Mouse (Mus musculus): ENCODE results near the gene Bicral. TPM values are rescaled to one million over a fixed set of nuclear protein-coding genes. Genes with fewer than 3 reads are reported as not detected.

Bicral gene
- polyA plus RNA-seq (2012; rRNA removed), result 17.2 and 17.7 TPM in 2 replicates
- 5.4 and 8.2 TPM in 2 replicates for polyA plus RNA-seq (2014; fragmentation: Nextera tagmentation; extraction: Ambion mirVana)

DNA sequence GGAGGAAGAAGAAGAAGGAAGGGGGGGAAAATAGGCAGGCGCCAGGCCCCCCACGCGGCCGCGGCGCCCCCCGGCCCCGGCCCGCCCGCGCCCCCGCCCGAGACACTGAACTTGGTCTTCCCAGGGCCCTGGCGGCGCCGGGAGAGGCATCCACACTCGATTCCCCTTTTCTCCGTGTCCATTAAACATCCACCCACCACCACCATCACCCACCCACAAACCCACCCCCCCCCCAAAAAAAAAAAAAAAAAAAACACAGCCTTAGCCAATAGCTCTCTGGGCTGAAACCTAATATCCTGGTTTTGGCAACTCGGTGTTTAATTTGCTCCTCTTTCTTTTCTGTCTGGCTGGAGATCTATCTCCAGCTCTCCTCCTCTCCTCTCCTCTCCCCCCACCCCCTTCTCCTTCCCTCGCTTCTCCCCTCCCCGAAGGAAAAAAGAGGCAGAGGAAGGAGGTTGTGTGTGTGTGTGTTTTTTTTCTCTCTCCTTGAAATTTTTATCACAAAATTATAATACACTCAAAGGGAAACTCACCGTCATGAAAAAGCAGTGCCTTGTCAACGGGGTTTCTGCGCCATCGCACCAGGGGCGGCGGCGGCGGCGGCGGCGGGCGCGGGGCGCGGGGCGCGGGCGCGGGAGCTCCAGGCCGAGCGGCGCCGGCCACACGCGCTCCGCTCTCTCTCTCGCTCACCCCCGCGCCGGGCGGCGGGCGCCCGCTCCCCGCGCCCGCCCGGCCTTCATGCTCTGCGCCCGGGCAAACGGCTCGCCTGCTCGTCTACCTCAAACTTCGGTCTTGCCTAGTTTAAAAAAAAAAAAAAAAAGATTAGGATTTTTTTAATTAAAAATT lies at the start of gene Bicral:
Bicral (minus strand) TSS at position 580 of the 846 bp plus-strand sequence.
- WGBS, result 1% methylated on average over 38 of the region's 65 CpGs
- peak; percentile 85 for DNase-seq (ENCODE audit: low spot score)
- TF ChIP-seq POLR2A (IDR thresholded peaks at IDR 0.05; ENCODE audit: borderline replicate concordance, extremely low read depth, insufficient read depth, insufficient read length), result peak; percentile 45; the same call in 1 of the 2 replicates

DNA sequence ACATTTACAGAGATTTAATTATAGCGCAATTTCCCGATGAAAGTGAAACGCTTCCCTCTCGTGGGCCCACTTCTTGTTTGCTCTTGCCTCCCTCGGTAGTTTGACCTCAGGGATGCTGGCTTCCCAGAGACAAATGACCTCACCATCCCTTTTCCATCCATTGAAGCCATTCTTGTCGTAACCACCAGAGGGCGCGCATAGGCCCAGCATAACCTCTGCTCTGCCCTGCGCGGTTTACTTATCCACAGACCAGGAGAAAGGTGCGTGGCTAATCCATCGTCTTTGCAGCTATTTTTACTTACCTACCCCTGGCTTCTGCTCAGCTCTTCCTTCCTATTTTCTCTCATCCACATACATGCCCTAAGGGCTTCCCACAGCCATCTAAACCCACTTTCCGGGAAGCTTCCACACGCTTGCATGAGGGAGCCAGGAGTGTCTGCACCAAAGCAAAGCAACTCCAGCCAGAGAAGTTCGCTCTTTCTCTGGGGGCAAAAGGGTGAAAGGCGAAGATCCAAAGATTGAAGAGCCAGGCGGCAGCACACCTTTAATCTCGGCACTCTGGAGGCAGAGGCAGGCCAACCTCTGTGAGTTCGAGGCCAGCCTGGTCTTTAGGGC lies 45.7 kb upstream of the Bicral start:
- DNase-seq (ENCODE audit: low spot score) (peak; percentile 59), ATAC-seq (ENCODE audit: low FRiP score, low read depth) (peak; percentile 82)
- no peaks in the 10 kb centered on the region for H3K4me1 ChIP-seq (ENCODE audit: control insufficient read depth, insufficient read depth, low read length)
- H3K4me2 ChIP-seq (replicated peaks; ENCODE audit: low read depth, low read length, severe bottlenecking), result no peak overlapping the region
- H3K4me3 ChIP-seq (replicated peaks; ENCODE audit: low read length), result no peak overlapping the region
- no peaks in the 10 kb centered on the region for H3K27me3 ChIP-seq (ENCODE audit: control insufficient read depth, insufficient read depth, low read length)
- no peak overlapping the region for H3K27ac ChIP-seq (replicated peaks; ENCODE audit: low read depth, low read length)
- TF ChIP-seq POLR2A (IDR thresholded peaks at IDR 0.05; ENCODE audit: borderline replicate concordance, extremely low read depth, insufficient read depth, insufficient read length), result no peak
- no peaks in the 10 kb centered on the region for H3K36me3 ChIP-seq (ENCODE audit: control insufficient read depth, insufficient read depth, low read length)
- 19% methylated on average over 19 of the region's 19 CpGs for WGBS
- H3K9ac ChIP-seq (ENCODE audit: low read depth, low read length, severe bottlenecking), result no peak overlapping the region
- H3K9me3 ChIP-seq (ENCODE audit: control insufficient read depth, low read length), result no peaks in the 10 kb centered on the region

More for the DNA sequence above, at the start of gene Bicral:
- peaks cover 6% of the 10 kb centered on the region; the same call in 1 of the 2 replicates for H3K36me3 ChIP-seq (ENCODE audit: control insufficient read depth, insufficient read depth, low read length)
- H3K27me3 ChIP-seq (ENCODE audit: control insufficient read depth, insufficient read depth, low read length), result no peaks in the 10 kb centered on the region
- peak within 1 kb of the TSS; percentile 100 for H3K9ac ChIP-seq (ENCODE audit: low read depth, low read length, severe bottlenecking)
- peak; percentile 71 for ATAC-seq (ENCODE audit: low FRiP score, low read depth)
- H3K4me1 ChIP-seq (ENCODE audit: control insufficient read depth, insufficient read depth, low read length), result peaks cover 18% of the 10 kb centered on the region
- no peaks in the 10 kb centered on the region for H3K9me3 ChIP-seq (ENCODE audit: control insufficient read depth, low read length)
- H3K4me2 ChIP-seq (replicated peaks; ENCODE audit: low read depth, low read length, severe bottlenecking), result peak within 1 kb of the TSS; percentile 62
- peak within 1 kb of the TSS; percentile 100 for H3K27ac ChIP-seq (replicated peaks; ENCODE audit: low read depth, low read length)
- peak within 1 kb of the TSS; percentile 98 for H3K4me3 ChIP-seq (replicated peaks; ENCODE audit: low read length)

GRCm38 (mm10) chr17:46900941-46901340 lies 42.7 kb upstream of the Bicral start:
- Histone ChIP-seq H3K36me3 (ENCODE audit: control insufficient read depth, insufficient read depth, low read length) (no peaks in the 10 kb centered on the region), H3K27me3 (ENCODE audit: control insufficient read depth, insufficient read depth, low read length) (no peaks in the 10 kb centered on the region), H3K4me1 (ENCODE audit: control insufficient read depth, insufficient read depth, low read length) (no peaks in the 10 kb centered on the region), H3K4me2 (replicated peaks; ENCODE audit: low read depth, low read length, severe bottlenecking) (no peak overlapping the region), H3K9ac (ENCODE audit: low read depth, low read length, severe bottlenecking) (no peak overlapping the region), H3K27ac (replicated peaks; ENCODE audit: low read depth, low read length) (no peak overlapping the region), H3K4me3 (replicated peaks; ENCODE audit: low read length) (no peak overlapping the region), H3K9me3 (ENCODE audit: control insufficient read depth, low read length) (no peaks in the 10 kb centered on the region)
- TF ChIP-seq POLR2A (IDR thresholded peaks at IDR 0.05; ENCODE audit: borderline replicate concordance, extremely low read depth, insufficient read depth, insufficient read length), result no peak
- WGBS, result 46% methylated on average over 2 of the region's 2 CpGs
- DNase-seq (ENCODE audit: low spot score) (no peak), ATAC-seq (ENCODE audit: low FRiP score, low read depth) (no peak)

- no peak overlapping the region for H3K4me3 ChIP-seq (replicated peaks; ENCODE audit: low read length)
- no peaks in the 10 kb centered on the region; the same call in 1 of the 2 replicates for H3K36me3 ChIP-seq (ENCODE audit: control insufficient read depth, insufficient read depth, low read length)
- ATAC-seq (ENCODE audit: low FRiP score, low read depth), result no peak
- peaks cover 8% of the 10 kb centered on the region for H3K4me1 ChIP-seq (ENCODE audit: control insufficient read depth, insufficient read depth, low read length)
- H3K27ac ChIP-seq (replicated peaks; ENCODE audit: low read depth, low read length), result no peak overlapping the region
- DNase-seq (ENCODE audit: low spot score), result no peak
- no peaks in the 10 kb centered on the region for H3K9me3 ChIP-seq (ENCODE audit: control insufficient read depth, low read length)
- TF ChIP-seq POLR2A (IDR thresholded peaks at IDR 0.05; ENCODE audit: borderline replicate concordance, extremely low read depth, insufficient read depth, insufficient read length), result no peak
- H3K27me3 ChIP-seq (ENCODE audit: control insufficient read depth, insufficient read depth, low read length), result no peaks in the 10 kb centered on the region
- no peak overlapping the region for H3K9ac ChIP-seq (ENCODE audit: low read depth, low read length, severe bottlenecking)
- H3K4me2 ChIP-seq (replicated peaks; ENCODE audit: low read depth, low read length, severe bottlenecking), result no peak overlapping the region
- 24% methylated on average over 13 of the region's 13 CpGs for WGBS
These were observed 39.1 kb upstream of the Bicral start for GRCm38 (mm10) chr17:46897221-46897950.

DNA sequence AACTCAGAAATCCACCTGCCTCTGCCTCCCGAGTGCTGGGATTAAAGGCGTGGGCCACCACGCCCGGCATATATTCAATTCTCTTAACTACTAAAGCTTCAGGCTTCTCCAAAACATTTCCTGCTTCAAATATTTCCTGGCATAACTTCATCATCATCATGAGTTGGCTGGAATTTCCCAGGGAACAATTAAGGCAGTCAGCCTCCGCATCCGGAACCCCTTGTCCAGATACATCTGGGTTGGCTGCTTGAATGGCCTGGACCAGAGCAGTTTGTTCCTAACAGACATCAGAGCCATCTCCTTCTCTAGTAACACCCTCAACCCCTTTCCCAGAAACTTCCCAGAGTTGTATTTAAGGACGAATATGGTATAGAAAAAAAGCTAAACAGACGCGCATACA lies 37.1 kb upstream of the Bicral start:
- Histone ChIP-seq H3K9me3 (ENCODE audit: control insufficient read depth, low read length) (no peaks in the 10 kb centered on the region), H3K27me3 (ENCODE audit: control insufficient read depth, insufficient read depth, low read length) (no peaks in the 10 kb centered on the region), H3K9ac (ENCODE audit: low read depth, low read length, severe bottlenecking) (no peak overlapping the region), H3K4me2 (replicated peaks; ENCODE audit: low read depth, low read length, severe bottlenecking) (no peak overlapping the region), H3K27ac (replicated peaks; ENCODE audit: low read depth, low read length) (no peak overlapping the region), H3K36me3 (ENCODE audit: control insufficient read depth, insufficient read depth, low read length) (no peaks in the 10 kb centered on the region; the same call in 1 of the 2 replicates), H3K4me1 (ENCODE audit: control insufficient read depth, insufficient read depth, low read length) (peaks cover 17% of the 10 kb centered on the region), H3K4me3 (replicated peaks; ENCODE audit: low read length) (no peak overlapping the region)
- DNase-seq (ENCODE audit: low spot score), result no peak
- 86% methylated on average over 9 of the region's 9 CpGs for WGBS
- no peak for ATAC-seq (ENCODE audit: low FRiP score, low read depth)
- TF ChIP-seq POLR2A (IDR thresholded peaks at IDR 0.05; ENCODE audit: borderline replicate concordance, extremely low read depth, insufficient read depth, insufficient read length), result no peak
